Mouse (Mus musculus) cerebellum, adult 2 months (tissue): ENCODE measurements around the gene Med20.
"Not testable (repeated sequence)": the region's sequence is repeated elsewhere in the genome, so short reads cannot be mapped to it uniquely, and the experiment has no call there.

Experiments used
- CTCF ChIP-seq: fragments of 200-500 bp; IDR thresholded peaks from 2 replicates; pipeline ENCODE4 v1.5.1; 2011; ENCODE audit warnings: low read depth, mild to moderate bottlenecking, control low read depth, low read length, moderate library complexity, borderline replicate concordance; ENCODE audit not compliant: insufficient read depth
- POLR2A ChIP-seq: fragments of 200-500 bp; IDR thresholded peaks from 2 replicates; pipeline ENCODE4 v1.6.1; 2011; ENCODE audit warnings: low read length, control low read depth, borderline replicate concordance; ENCODE audit not compliant: insufficient read depth

GRCm38 (mm10) chr17:47624572-47624971, 13.2 kb downstream of the Med20 start:
- not testable (repeated sequence) for TF ChIP-seq POLR2A, CTCF
